In genomic region chr7:92832395-92832794, GRCm38 (mm10) we compare ENCODE assay signal across 13 mouse cellular contexts.
"Had no signal": no experiment of that assay in that cellular context is flagged by ENCODE, and none has a peak within 500 bp of the region (broad histone marks: within the 10 kb centered on the region; RNA-seq: fewer than 3 reads in every experiment).

No protein-coding gene starts in this region.

- H3K36me3 ChIP-seq: liver, embryonic 15.5 days had no signal

- ATAC-seq: midbrain, embryonic 16.5 days had no signal

- H3K4me3 ChIP-seq: left cerebral cortex, adult 2 months; limb, embryonic 10.5 days; liver, embryonic 15.5 days; midbrain, embryonic 12.5 days had no signal

- H3K27ac ChIP-seq: left cerebral cortex, adult 2 months; limb, embryonic 10.5 days; liver, embryonic 15.5 days; midbrain, embryonic 12.5 days; stomach, postnatal 0 days had no signal

- DNase-seq: kidney, postnatal 36 days; lung, embryonic 14.5 days; lung, postnatal 10 days; lung, postnatal 4 days; right cerebral cortex, adult 18-20 months; right cerebral cortex, postnatal 25 days; thymus, postnatal 4 days had no signal

- H3K9me3 ChIP-seq: limb, embryonic 10.5 days; liver, embryonic 15.5 days; midbrain, embryonic 12.5 days had no signal

- H3K27me3 ChIP-seq: liver, embryonic 15.5 days; midbrain, embryonic 12.5 days had no signal

- H3K4me1 ChIP-seq: limb, embryonic 10.5 days; liver, embryonic 15.5 days; midbrain, embryonic 12.5 days had no signal
